Mouse (Mus musculus): ENCODE measurements around the gene Foxr1. TPM values are rescaled to one million over a fixed set of nuclear protein-coding genes. Genes with fewer than 3 reads are reported as not detected.

Foxr1 gene
- polyA plus RNA-seq, 1 experiment from 2014 or later: not detected

Small RNA genes within 50 kb of the gene (microRNA-seq; reads per million reads assigned to microRNA genes)
- gene Mir7085: not detected

Other genes with a start within 250 kb of the Foxr1 start
- 12.6 and 13.0 TPM in 2 replicates for gene Cbl, start 207.1 kb downstream of the Foxr1 start, polyA plus RNA-seq (2015; fragmentation: Nextera tagmentation; extraction: Ambion mirVana)
- gene Ccdc153, start 200.5 kb downstream of the Foxr1 start, polyA plus RNA-seq (2015; fragmentation: Nextera tagmentation; extraction: Ambion mirVana): 0.88 and 2.5 TPM in 2 replicates
- gene Pdzd3, start 189.7 kb downstream of the Foxr1 start, polyA plus RNA-seq (2015; fragmentation: Nextera tagmentation; extraction: Ambion mirVana): 0.06 and 0.07 TPM in 2 replicates
- gene Nlrx1, start 172.5 kb downstream of the Foxr1 start, polyA plus RNA-seq (2015; fragmentation: Nextera tagmentation; extraction: Ambion mirVana): 7.3 and 7.9 TPM in 2 replicates
- 1.9 and 2.5 TPM in 2 replicates for gene Abcg4, start 152.5 kb downstream of the Foxr1 start, polyA plus RNA-seq (2015; fragmentation: Nextera tagmentation; extraction: Ambion mirVana)
- 15.8 and 18.7 TPM in 2 replicates for gene Hinfp, start 135.5 kb downstream of the Foxr1 start, polyA plus RNA-seq (2015; fragmentation: Nextera tagmentation; extraction: Ambion mirVana)
- gene C2cd2l, start 120.9 kb downstream of the Foxr1 start, polyA plus RNA-seq (2015; fragmentation: Nextera tagmentation; extraction: Ambion mirVana): 8.2 and 8.6 TPM in 2 replicates
- 28.5 and 33.7 TPM in 2 replicates for gene Dpagt1, start 115.1 kb downstream of the Foxr1 start, polyA plus RNA-seq (2015; fragmentation: Nextera tagmentation; extraction: Ambion mirVana)
- gene H2afx, start 106.4 kb downstream of the Foxr1 start, polyA plus RNA-seq (2015; fragmentation: Nextera tagmentation; extraction: Ambion mirVana): 179 and 186 TPM in 2 replicates
- 97.2 and 102 TPM in 2 replicates for gene Hmbs, start 96.9 kb downstream of the Foxr1 start, polyA plus RNA-seq (2015; fragmentation: Nextera tagmentation; extraction: Ambion mirVana)
- 20.9 and 23.1 TPM in 2 replicates for gene Vps11, start 79.5 kb downstream of the Foxr1 start, polyA plus RNA-seq (2015; fragmentation: Nextera tagmentation; extraction: Ambion mirVana)
- gene Hyou1, start 61.6 kb downstream of the Foxr1 start, polyA plus RNA-seq (2015; fragmentation: Nextera tagmentation; extraction: Ambion mirVana): 14.6 and 18.0 TPM in 2 replicates
- gene Slc37a4, start 44.3 kb downstream of the Foxr1 start, polyA plus RNA-seq (2015; fragmentation: Nextera tagmentation; extraction: Ambion mirVana): 37.8 and 42.0 TPM in 2 replicates
- 862 and 919 TPM in 2 replicates for gene Rps25, start 34.0 kb downstream of the Foxr1 start, polyA plus RNA-seq (2015; fragmentation: Nextera tagmentation; extraction: Ambion mirVana)
- 84.4 and 90.3 TPM in 2 replicates for gene Trappc4, start 33.5 kb downstream of the Foxr1 start, polyA plus RNA-seq (2015; fragmentation: Nextera tagmentation; extraction: Ambion mirVana)
- gene Ccdc84, start 22.6 kb downstream of the Foxr1 start, polyA plus RNA-seq (2015; fragmentation: Nextera tagmentation; extraction: Ambion mirVana): 21.3 and 23.5 TPM in 2 replicates
- 0.50 TPM in 1 of 2 replicates, not detected in the other for gene Upk2, start 13.8 kb upstream of the Foxr1 start, polyA plus RNA-seq (2015; fragmentation: Nextera tagmentation; extraction: Ambion mirVana)
- gene Bcl9l, start 41.7 kb upstream of the Foxr1 start, polyA plus RNA-seq (2015; fragmentation: Nextera tagmentation; extraction: Ambion mirVana): 11.1 and 11.3 TPM in 2 replicates
- gene Cxcr5, start 120.7 kb upstream of the Foxr1 start, polyA plus RNA-seq (2015; fragmentation: Nextera tagmentation; extraction: Ambion mirVana): 0.17 and 0.35 TPM in 2 replicates
- gene Ddx6, start 163.8 kb upstream of the Foxr1 start, polyA plus RNA-seq (2015; fragmentation: Nextera tagmentation; extraction: Ambion mirVana): 9.2 and 10.5 TPM in 2 replicates
- 0.07 TPM in 1 of 2 replicates, not detected in the other for gene Treh, start 232.1 kb upstream of the Foxr1 start, polyA plus RNA-seq (2015; fragmentation: Nextera tagmentation; extraction: Ambion mirVana)

Measured in heart, embryonic 16.5 days (tissue).